Mouse (Mus musculus): Measurements from ENCODE around the gene Tshz2.
"Not testable (repeated sequence)": the region's sequence is repeated elsewhere in the genome, so short reads cannot be mapped to it uniquely, and the experiment has no call there.

Gene Tshz2

GRCm38 (mm10) chr2:169758120-169758519 is 125.3 kb downstream of the Tshz2 start:
- no peak for DNase-seq (ENCODE audit: low spot score)

GRCm38 (mm10) chr2:169760117-169760516 is 127.3 kb downstream of the Tshz2 start:
- DNase-seq (ENCODE audit: low spot score): no peak

GRCm38 (mm10) chr2:169761726-169762125 is 128.9 kb downstream of the Tshz2 start:
- DNase-seq (ENCODE audit: low spot score): peak; percentile 35

GRCm38 (mm10) chr2:169762301-169762700 is 129.5 kb downstream of the Tshz2 start:
- no peak for DNase-seq (ENCODE audit: low spot score)

- no peak for DNase-seq (ENCODE audit: low spot score)
These were observed 130.9 kb downstream of the Tshz2 start for GRCm38 (mm10) chr2:169763716-169764115.

GRCm38 (mm10) chr2:169766247-169766646 is 133.4 kb downstream of the Tshz2 start:
- no peak for DNase-seq (ENCODE audit: low spot score)

GRCm38 (mm10) chr2:169767281-169767680 is 134.5 kb downstream of the Tshz2 start:
- DNase-seq (ENCODE audit: low spot score): no peak

GRCm38 (mm10) chr2:169775078-169775477 is 142.3 kb downstream of the Tshz2 start:
- DNase-seq (ENCODE audit: low spot score): no peak

GRCm38 (mm10) chr2:169777242-169777641 is 144.4 kb downstream of the Tshz2 start:
- peak; percentile 58 for DNase-seq (ENCODE audit: low spot score)

- no peak for DNase-seq (ENCODE audit: low spot score)
These were observed 145.0 kb downstream of the Tshz2 start for GRCm38 (mm10) chr2:169777764-169778163.

- no peak for DNase-seq (ENCODE audit: low spot score)
These were observed 146.0 kb downstream of the Tshz2 start for GRCm38 (mm10) chr2:169778740-169779345.

GRCm38 (mm10) chr2:169781671-169782070 is 148.9 kb downstream of the Tshz2 start:
- not testable (repeated sequence) for DNase-seq (ENCODE audit: low spot score)

GRCm38 (mm10) chr2:169782874-169783680 is 150.3 kb downstream of the Tshz2 start:
- DNase-seq (ENCODE audit: low spot score): no peak

- DNase-seq (ENCODE audit: low spot score): no peak
These were observed 150.8 kb downstream of the Tshz2 start for GRCm38 (mm10) chr2:169783681-169784033.

- no peak for DNase-seq (ENCODE audit: low spot score)
These were observed 154.6 kb downstream of the Tshz2 start for GRCm38 (mm10) chr2:169787381-169787780.

- no peak for DNase-seq (ENCODE audit: low spot score)
These were observed 155.1 kb downstream of the Tshz2 start for GRCm38 (mm10) chr2:169787906-169788305.

- DNase-seq (ENCODE audit: low spot score): peak; percentile 87
These were observed 157.8 kb downstream of the Tshz2 start for GRCm38 (mm10) chr2:169790439-169791131.

GRCm38 (mm10) chr2:169792706-169793105 is 159.9 kb downstream of the Tshz2 start:
- no peak for DNase-seq (ENCODE audit: low spot score)

- DNase-seq (ENCODE audit: low spot score): no peak
These were observed 169.4 kb downstream of the Tshz2 start for GRCm38 (mm10) chr2:169802241-169802640.

- peak; percentile 49 for DNase-seq (ENCODE audit: low spot score)
These were observed 171.6 kb downstream of the Tshz2 start for GRCm38 (mm10) chr2:169804380-169804779.

- DNase-seq (ENCODE audit: low spot score): no peak
These were observed 172.7 kb downstream of the Tshz2 start for GRCm38 (mm10) chr2:169805545-169805944.

- no peak for DNase-seq (ENCODE audit: low spot score)
These were observed 178.8 kb downstream of the Tshz2 start for GRCm38 (mm10) chr2:169811589-169811988.

- DNase-seq (ENCODE audit: low spot score): no peak
These were observed 179.2 kb downstream of the Tshz2 start for GRCm38 (mm10) chr2:169812055-169812454.
